Mouse (Mus musculus) megakaryocyte, embryonic 14.5 days (primary cell): Measurements from ENCODE around the gene Slc25a33.

Experiments
- FLI1 ChIP-seq: IDR thresholded peaks from 2 replicates; pipeline ENCODE4 v1.6.1; 2012; ENCODE audit warnings: low read length, inconsistent platforms, mixed read lengths
- GATA1 ChIP-seq: IDR thresholded peaks from 3 replicates; pipeline ENCODE4 v1.6.1; 2012; ENCODE audit warnings: mixed read lengths, low read length, inconsistent platforms, borderline replicate concordance

DNA sequence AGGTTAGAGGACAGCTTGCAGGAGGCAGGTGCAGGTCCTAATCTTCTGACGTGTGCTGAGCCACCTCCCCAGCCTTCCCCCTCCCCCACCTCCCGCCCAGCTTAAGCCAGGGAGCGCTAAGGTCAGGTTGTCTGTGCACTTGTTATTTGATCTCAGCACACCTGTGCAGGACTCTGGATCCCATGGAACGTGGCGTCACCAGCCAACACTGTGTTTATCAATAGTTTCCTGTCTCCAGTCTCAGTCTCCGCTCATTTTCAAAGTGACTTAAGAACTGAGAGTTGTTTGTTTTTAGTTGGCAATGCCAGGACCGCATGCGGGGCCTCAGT, 19.9 kb upstream of the Slc25a33 start:
- TF ChIP-seq GATA1 (no peak), FLI1 (no peak)
